Mouse (Mus musculus): ENCODE measurements at regions not wholly inside any gene's neighbourhood (a gene's known extent, or its start where the extent isn't known, plus 50 kb on each side); places are given as distances from the start of the nearest gene placed in this dataset.

DNA sequence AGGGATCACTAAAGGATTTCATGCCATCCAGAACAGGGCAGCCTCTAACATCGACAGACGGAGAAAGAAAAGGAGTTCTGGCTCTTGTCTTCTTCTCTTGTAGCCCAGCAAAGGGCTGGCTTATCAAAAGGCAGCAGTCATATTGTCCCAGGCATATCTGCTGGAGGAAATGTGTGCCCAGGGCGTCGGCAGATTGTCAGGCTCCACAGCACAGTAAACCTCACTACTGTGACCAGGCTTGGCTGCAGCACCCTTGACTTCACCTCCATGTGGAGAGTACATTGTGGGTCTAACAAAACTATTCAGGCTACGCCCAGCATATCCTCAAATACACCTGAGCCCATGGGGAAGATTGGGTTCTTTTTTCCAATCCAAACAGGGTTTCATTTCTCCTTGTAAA lies 317.7 kb upstream of the 1700056E22Rik start:
- TF ChIP-seq ZC3H11A (IDR thresholded peaks at IDR 0.05; ENCODE audit: borderline replicate concordance, low read depth, low read length) (no peak), ZNF384 (IDR thresholded peaks at IDR 0.05; ENCODE audit: low read depth, low read length) (no peak), CHD2 (IDR thresholded peaks at IDR 0.05; ENCODE audit: low read depth, low read length) (no peak), MAFK (IDR thresholded peaks at IDR 0.05; ENCODE audit: insufficient read depth, low read depth, low read length) (no peak), HCFC1 (IDR thresholded peaks at IDR 0.05; ENCODE audit: borderline replicate concordance, insufficient read depth, low read length) (no peak)
